Mouse (Mus musculus) macrophage (primary cell): ENCODE results near the gene Tbx19. TPM values are rescaled to one million over a fixed set of nuclear protein-coding genes. Genes with fewer than 3 reads are reported as not detected.

ENCODE experiments used
- H3K27ac ChIP-seq: fragments of 350-480 bp; formaldehyde crosslinking; 2 replicates; pipeline ENCODE4 v1.9.0; 2021
- H3K36me3 ChIP-seq: fragments of 350-480 bp; formaldehyde crosslinking; 2 replicates; pipeline ENCODE4 v1.9.0; 2021; ENCODE audit errors: inconsistent target
- H3K4me3 ChIP-seq: fragments of 350-480 bp; formaldehyde crosslinking; 2 replicates; pipeline ENCODE4 v1.9.0; 2021; ENCODE audit errors: inconsistent target
- H3K79me2 ChIP-seq: fragments of 350-480 bp; formaldehyde crosslinking; 2 replicates; pipeline ENCODE4 v1.9.0; 2021; ENCODE audit errors: inconsistent target
- WGBS: methylation state at CpG from one replicate; pipeline ENCODE4 v1.1.7; 2026; ENCODE audit warnings: inconsistent platforms; ENCODE audit not compliant: missing documents; 5-methylcytosine and 5-hydroxymethylcytosine counted together
- polyA plus RNA-seq: library from polyadenylated mRNA; stranded (reverse); fragments of 250-400 nt; gene quantifications from 3 replicates; pipeline ENCODE4 v1.2.4, GENCODE M21; 2018; ENCODE audit warnings: inconsistent platforms

Tbx19 gene
- polyA plus RNA-seq, 1 experiment from 2014 or later: not detected

DNA sequence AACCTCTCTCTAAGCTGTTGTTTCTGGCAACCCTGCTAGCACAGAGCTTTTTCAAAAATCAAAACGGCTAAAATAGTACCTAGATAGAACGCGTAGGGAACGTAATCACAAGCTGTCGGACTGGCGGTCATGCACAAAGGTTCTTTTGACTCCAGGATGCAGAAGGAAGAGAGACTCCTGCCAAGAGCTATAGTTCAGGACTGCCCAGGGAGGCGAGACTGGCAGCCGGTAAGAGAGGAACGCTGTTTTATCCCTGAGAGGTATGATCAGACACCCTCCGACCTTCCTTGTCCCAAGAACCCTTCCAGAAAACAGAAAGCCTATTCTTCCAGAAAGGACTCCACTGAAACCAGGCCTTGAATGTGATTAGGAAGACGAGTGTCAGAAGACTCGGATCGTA lies 31.0 kb upstream of the Tbx19 start:
- 76% methylated on average over 13 of the region's 13 CpGs for WGBS
- H3K79me2 ChIP-seq: peaks cover 65% of the 10 kb centered on the region
- 0 out of 2 replicates have a peak, but pooled peaks cover 2% of the 10 kb centered on the region for H3K36me3 ChIP-seq
- no peak overlapping the region for H3K27ac ChIP-seq
- no peak overlapping the region for H3K4me3 ChIP-seq

DNA sequence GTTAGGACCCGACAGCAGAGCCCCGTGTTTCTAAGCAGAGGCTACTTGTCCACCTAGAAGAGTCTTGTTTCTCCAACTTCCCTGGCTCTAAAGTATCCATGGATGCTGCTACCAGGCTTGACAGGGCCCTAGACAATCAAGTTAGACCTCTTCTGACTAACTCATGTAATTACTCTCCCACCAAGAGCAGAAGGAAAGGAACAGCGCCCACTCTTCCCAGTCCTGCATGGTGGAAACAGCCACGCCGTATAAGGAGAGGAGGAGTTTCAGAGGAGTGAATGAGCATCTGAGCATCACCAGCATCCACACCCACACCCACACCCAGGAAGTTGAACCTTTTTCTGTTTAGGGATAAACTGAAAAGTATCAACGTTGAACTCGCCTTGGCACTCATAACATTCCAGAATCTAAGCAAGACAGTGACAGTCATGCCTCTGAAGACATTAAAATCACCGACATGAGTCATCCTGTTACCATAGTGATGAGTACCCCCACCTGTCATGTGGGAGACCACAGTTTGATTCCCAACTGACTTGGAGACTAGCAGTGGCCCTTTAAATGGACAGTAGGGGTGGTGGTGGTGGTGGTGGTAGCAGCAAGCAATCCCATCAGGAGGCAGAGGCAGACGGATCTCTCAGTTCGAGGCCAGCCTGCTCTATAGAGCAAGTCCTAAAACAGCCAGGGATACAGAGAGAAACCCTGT lies 30.1 kb upstream of the Tbx19 start:
- WGBS: 97% methylated on average over 10 of the region's 10 CpGs
- Histone ChIP-seq H3K79me2 (peaks cover 74% of the 10 kb centered on the region), H3K36me3 (peaks cover 8% of the 10 kb centered on the region; the same call in 1 of the 2 replicates), H3K4me3 (no peak overlapping the region), H3K27ac (no peak overlapping the region)

DNA sequence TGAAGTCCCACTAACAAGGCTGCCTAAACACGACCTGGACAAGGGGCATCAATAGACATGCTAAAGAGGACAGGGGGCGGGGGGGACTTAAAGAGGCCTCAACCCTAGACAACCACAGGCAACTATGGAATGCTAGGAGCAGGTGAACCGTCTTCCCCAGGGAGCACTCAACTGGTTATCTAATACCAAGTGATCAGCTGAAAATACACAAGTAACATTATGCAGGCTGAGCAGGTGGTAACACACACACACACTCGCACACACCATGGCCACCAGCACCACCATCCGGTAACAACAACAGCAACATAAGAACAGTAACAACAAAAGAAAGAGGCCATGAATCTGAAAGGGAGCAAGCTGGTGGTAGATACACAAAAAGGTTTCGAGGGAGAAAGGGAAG lies 29.5 kb upstream of the Tbx19 start:
- no peak overlapping the region for H3K4me3 ChIP-seq
- peaks cover 81% of the 10 kb centered on the region for H3K79me2 ChIP-seq

DNA sequence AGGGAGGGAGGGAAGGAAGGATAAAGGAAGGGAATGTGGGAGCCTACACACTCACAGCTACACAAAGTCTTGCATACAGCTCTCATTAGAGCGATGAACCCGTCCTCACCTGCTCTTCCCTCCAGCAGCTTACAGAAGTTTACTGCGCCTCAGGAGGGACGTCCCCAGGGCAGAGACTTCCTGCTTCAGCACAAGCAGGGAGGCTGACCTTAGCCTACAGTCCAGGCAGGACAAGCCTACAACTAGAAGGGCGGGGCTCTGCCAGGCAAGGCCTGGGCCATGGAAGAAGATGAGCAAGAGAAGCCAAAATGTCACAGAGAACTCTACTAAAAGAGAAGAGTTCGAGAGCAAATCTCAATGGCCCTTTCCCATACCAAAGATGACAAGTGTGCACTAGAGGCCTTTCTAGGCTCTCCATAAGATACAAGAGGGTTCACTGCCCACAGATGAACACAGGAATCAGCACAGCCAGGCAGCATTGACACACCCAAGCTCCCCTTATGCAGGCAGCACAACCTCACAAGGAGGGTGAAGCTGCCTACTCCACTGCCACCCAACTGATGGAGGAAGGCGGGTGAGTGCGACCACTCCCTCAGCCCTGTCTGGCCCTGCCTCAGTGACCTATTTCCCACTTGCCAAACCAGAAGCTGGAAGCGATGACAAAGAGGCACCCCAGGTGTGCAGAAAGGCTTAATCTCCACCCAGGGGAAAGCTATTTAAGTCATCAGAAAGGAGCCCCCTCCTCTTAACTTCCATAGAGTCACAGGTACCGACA lies 28.4 kb upstream of the Tbx19 start:
- H3K27ac ChIP-seq: no peak overlapping the region
- no peak overlapping the region for H3K4me3 ChIP-seq
- WGBS: 85% methylated on average over 10 of the region's 10 CpGs
- H3K79me2 ChIP-seq: peaks cover 86% of the 10 kb centered on the region
- H3K36me3 ChIP-seq: peaks cover 24% of the 10 kb centered on the region

More for the DNA sequence above, 29.5 kb upstream of the Tbx19 start:
- Histone ChIP-seq H3K36me3 (peaks cover 13% of the 10 kb centered on the region), H3K27ac (no peak overlapping the region)
- 92% methylated on average over 6 of the region's 6 CpGs for WGBS

DNA sequence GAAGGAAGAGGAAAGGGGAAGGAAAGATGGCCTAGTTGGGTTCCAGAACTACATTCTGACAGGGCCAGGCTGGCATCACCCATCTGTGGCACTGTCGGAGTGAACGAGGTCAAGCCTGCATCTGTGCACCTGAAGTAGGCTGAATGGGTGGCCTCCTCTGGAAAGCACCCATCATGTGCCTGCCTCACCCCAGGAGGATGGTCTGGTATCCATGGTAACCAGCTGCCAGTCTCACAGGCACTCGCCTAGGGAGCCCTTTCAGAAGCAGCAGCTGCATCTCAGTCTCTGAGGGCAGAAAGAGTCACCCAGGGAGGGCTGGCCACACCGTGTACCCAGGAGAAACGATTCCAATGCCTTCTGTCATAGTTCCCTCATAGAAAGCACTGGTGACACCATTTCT lies 26.8 kb upstream of the Tbx19 start:
- 28% methylated on average over 5 of the region's 5 CpGs for WGBS
- Histone ChIP-seq H3K27ac (peak overlapping the region; percentile 67), H3K4me3 (no peak overlapping the region), H3K79me2 (peaks cover 77% of the 10 kb centered on the region), H3K36me3 (peaks cover 41% of the 10 kb centered on the region)

DNA sequence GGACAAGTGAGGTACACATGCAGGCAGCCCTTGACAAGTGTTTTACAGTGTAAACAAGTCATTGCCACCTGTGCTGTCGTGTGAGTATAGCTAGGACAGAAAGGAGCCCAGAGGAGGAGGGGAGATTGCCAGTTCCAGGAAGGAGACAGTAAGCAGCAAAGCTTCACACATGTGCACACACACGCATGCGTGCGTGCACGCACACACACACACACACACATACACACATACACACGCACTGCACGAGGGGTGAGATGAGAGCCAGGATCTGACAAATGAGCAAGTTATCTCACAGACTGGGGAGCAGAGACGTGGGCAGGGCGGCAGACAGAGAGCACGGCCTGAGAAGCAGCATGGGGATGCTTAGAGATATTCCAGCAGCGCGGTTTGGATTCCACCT lies 25.9 kb upstream of the Tbx19 start:
- peaks cover 49% of the 10 kb centered on the region for H3K36me3 ChIP-seq
- peak overlapping the region; percentile 67 for H3K27ac ChIP-seq
- H3K4me3 ChIP-seq: no peak overlapping the region
- peaks cover 68% of the 10 kb centered on the region for H3K79me2 ChIP-seq
- WGBS: over 99% methylated on average over 8 of the region's 12 CpGs

DNA sequence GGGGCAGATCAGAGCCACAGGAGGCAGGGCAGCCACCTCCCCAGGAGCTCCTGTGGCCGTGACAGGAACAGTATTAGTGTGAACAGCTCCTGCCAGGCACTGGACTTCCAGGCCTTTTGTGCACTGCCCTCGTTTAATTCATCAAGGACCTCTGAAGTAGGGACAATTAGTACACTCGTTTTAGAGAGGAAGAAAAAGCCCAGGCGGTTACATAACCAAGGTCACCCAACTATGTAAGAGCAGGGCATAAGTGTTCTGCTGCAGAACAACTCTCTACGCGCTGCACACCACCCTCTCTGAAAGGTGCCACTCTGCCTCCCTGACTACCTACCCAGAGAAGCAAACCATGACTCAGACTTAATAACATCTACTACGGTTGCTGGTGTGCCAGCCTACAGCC lies 24.5 kb upstream of the Tbx19 start:
- no peak overlapping the region for H3K27ac ChIP-seq
- H3K4me3 ChIP-seq: no peak overlapping the region
- peaks cover 55% of the 10 kb centered on the region for H3K79me2 ChIP-seq
- WGBS: 79% methylated on average over 7 of the region's 7 CpGs
- peaks cover 56% of the 10 kb centered on the region for H3K36me3 ChIP-seq

DNA sequence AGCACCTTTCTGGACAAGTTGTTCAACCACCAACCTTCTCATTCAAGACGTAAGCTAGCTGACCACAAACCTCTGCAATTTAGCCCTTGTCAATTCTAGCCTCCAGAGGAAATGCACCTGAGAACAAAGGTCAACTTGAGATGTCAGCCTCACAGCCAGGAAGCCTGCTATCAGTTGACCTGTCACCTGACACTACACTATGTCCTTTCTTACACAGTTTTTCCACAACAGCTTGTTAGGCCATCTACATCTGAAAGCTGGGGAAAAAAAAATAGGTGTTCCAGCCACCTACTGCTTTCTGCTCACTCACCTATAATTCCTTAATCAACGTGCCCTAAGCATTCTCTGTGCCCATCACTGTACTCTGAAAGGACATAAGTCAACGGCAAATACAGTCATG lies 23.6 kb upstream of the Tbx19 start:
- Histone ChIP-seq H3K27ac (no peak overlapping the region), H3K36me3 (peaks cover 59% of the 10 kb centered on the region), H3K4me3 (no peak overlapping the region), H3K79me2 (peaks cover 45% of the 10 kb centered on the region)
- 93% methylated on average over 3 of the region's 3 CpGs for WGBS

DNA sequence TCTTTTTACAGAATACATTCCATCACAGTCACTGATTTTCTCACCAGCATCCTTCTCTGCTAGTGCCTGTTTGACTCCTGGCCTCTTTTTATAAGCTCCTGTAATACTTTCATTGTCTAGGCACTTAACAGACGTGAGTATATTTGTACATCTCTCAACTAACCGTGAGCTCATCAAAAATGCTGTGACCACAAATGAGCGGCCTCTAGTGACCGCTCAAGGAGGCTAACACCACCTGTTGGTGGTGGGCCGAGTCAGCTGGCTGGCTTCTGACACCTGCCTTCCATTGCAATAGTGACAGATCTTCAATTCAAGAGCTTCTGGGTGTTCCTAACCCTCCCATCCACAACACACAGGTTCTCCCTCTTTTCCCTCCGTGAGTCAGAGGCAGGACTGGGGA lies 22.8 kb upstream of the Tbx19 start:
- peaks cover 37% of the 10 kb centered on the region for H3K79me2 ChIP-seq
- H3K4me3 ChIP-seq: no peak overlapping the region
- no peak overlapping the region for H3K27ac ChIP-seq
- H3K36me3 ChIP-seq: peaks cover 67% of the 10 kb centered on the region
- 91% methylated on average over 6 of the region's 6 CpGs for WGBS

DNA sequence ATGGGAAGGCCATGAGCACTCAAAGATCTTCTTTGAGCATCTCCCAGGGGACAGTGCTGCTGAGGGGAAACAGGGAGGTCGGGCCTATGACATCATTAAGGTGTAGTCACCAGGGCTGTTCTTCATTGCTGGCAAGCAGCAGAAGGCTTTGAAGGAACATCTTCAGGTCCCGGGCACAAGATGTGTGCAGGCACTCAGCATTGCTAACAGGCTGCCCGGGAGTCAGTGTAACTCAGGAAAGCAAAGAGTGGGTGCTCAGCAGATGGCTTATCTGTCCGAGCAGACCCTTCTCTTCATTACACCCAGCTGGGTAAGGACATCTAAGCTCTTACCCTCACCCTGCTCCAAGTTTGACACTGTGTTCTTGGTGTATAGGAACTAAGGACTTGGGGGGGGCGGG lies 18.7 kb upstream of the Tbx19 start:
- WGBS: 97% methylated on average over 5 of the region's 5 CpGs
- no peak overlapping the region for H3K27ac ChIP-seq
- H3K36me3 ChIP-seq: peaks cover 68% of the 10 kb centered on the region
- H3K79me2 ChIP-seq: no peaks in the 10 kb centered on the region
- no peak overlapping the region for H3K4me3 ChIP-seq

DNA sequence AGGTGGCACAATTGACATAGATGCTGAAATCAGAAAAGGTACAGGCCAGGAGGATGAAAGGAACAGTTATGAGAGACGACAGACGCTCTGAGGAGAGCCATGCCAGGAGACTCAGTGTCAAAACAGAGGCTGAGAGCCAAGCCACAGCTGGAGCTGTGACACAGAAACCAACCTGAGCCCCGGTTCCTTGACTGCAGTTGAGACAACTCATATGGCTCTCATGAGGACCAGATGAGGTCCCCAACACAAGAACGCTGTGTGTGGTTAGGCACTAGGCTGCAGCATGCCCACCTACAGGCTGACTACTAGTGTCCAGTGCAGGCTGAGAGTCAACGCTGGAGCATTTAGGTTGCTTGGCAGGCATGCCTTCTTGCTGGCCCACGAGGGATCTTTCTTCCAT lies 17.5 kb upstream of the Tbx19 start:
- Histone ChIP-seq H3K79me2 (no peaks in the 10 kb centered on the region), H3K36me3 (peaks cover 56% of the 10 kb centered on the region), H3K27ac (no peak overlapping the region), H3K4me3 (no peak overlapping the region)
- 90% methylated on average over 6 of the region's 6 CpGs for WGBS

DNA sequence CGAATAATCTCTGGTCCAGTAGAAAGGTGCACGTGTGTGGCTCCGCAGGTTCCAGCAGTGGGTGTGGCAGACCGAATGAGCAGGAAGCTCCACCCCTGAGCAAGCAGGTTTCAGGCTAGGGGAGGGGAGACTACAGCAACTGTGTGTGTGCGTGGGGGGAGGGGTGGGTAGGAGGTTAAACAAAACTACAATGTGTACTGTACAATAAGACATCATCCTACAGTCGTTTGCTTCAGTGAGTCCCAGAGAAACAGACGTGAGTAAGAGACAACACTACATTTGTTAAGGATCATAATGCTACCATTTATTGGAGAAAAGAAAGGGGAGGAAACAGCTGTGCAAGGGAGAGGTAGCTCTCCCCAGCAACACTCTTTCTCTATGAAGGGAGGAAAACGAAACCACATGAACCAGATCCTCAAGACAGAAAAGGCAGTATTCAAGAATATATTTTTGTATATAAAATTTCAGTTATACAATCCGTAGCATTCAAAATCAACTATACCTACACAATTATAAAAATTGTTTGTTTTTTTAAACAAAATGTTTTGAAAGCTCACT lies 13.6 kb upstream of the Tbx19 start:
- Histone ChIP-seq H3K4me3 (no peak overlapping the region), H3K27ac (no peak overlapping the region), H3K36me3 (peaks cover 30% of the 10 kb centered on the region), H3K79me2 (no peaks in the 10 kb centered on the region)
- 72% methylated on average over 5 of the region's 9 CpGs for WGBS

DNA sequence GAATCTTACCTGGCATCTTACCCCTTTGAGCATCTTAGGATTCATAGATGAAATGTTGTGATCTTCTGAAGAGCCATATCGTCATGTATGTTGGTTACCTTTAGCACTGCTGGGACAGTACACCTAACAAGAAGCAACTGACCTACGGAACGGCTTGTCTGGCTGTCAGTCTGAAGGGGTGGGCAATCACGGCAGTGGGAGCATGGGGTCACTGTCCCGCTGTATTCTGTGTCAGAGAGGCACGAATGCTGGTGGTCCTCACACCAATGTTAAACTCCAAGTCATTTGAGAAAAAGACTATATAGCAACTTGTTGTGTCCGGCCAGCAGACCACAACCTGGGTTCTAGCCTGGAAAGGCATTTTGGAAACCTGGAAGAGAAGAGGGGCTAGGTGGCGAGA lies 10.7 kb upstream of the Tbx19 start:
- peaks cover 3% of the 10 kb centered on the region for H3K36me3 ChIP-seq
- no peaks in the 10 kb centered on the region for H3K79me2 ChIP-seq
- no peak overlapping the region for H3K4me3 ChIP-seq
- H3K27ac ChIP-seq: no peak overlapping the region
- WGBS: 95% methylated on average over 7 of the region's 8 CpGs

DNA sequence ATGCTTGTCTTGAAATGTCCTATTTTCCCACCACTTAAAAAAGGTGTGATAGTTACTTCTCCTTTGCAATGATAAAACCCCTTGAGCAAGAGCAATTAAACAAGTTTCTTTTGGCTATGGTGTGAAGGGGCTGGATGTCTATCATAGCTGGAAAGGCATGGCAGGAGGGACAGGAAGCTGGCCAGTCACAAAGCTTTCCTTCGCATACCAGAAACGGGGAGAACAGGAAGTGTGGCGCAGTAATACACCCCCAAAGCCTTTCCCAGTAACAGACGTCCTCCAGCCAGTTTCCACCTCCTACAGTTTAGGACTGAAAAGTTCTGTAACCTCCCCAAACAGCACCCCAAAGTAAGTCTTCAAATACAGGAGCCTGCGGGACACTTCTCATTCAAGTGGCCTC lies 9.6 kb upstream of the Tbx19 start:
- WGBS: 20% methylated on average over 5 of the region's 5 CpGs
- no peaks in the 10 kb centered on the region for H3K79me2 ChIP-seq
- no peaks in the 10 kb centered on the region for H3K36me3 ChIP-seq
- no peak overlapping the region for H3K27ac ChIP-seq
- H3K4me3 ChIP-seq: no peak overlapping the region

DNA sequence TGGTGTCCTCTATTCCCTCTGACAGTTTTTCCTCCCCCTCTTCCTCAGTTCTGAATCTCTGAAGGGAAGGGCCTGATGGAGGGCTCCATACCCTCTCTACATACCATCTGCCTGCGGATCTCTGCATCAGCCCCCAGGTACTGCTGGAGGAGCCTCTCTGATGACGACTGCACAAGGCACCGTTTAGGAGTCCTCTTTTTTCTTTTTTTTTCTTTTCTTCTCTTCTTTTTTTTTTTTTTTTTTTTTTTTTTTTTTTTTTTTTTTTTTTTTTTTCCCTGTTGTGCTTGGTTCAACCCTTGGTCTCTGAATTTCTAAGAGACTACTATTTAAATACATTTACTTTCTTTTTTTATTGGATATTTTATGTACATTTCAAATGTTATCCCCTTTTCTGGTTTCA lies 8.9 kb upstream of the Tbx19 start:
- H3K27ac ChIP-seq: no peak overlapping the region
- H3K36me3 ChIP-seq: no peaks in the 10 kb centered on the region
- 89% methylated on average over 3 of the region's 3 CpGs for WGBS
- H3K4me3 ChIP-seq: no peak overlapping the region
- H3K79me2 ChIP-seq: no peaks in the 10 kb centered on the region
